Comparison of ENCODE assay signal across 25 mouse cellular contexts in genomic region chr2:51372771-51373170, GRCm38 (mm10).
DNase-seq lines count a peak whose midpoint lies in the region; ATAC-seq and TF ChIP-seq lines count a peak whose summit lies in the region.
"Had no signal": no experiment of that assay in that cellular context is flagged by ENCODE, and none has a peak within 500 bp of the region (broad histone marks: within the 10 kb centered on the region; RNA-seq: fewer than 3 reads in every experiment).

No protein-coding gene starts in this region.

- 33% methylated on average over 3 of the region's 3 CpGs for WGBS in lung, embryonic 14.5 days
- WGBS in lung, postnatal 0 days, result 26% methylated on average over 3 of the region's 3 CpGs

- H3K27ac ChIP-seq in lung, embryonic 14.5 days (ENCODE audit: low read depth), result no peak overlapping the region
- no peak overlapping the region for H3K27ac ChIP-seq in lung, postnatal 0 days (ENCODE audit: low read length)
- H3K27ac ChIP-seq: embryonic facial prominence, embryonic 12.5 days; embryonic facial prominence, embryonic 15.5 days; gastrocnemius, adult 2 months; heart, embryonic 15.5 days; hindbrain, embryonic 14.5 days had no signal

- TF ChIP-seq EP300 in lung, postnatal 0 days (IDR thresholded peaks at IDR 0.05), result no peak; the same call in 1 of the 2 replicates

- peak; percentile 65 for DNase-seq in lung, embryonic 14.5 days
- DNase-seq in lung, postnatal 25 days (ENCODE audit: low spot score), result no peak
- peak; percentile 44 for DNase-seq in lung, postnatal 0 days (ENCODE audit: low spot score)
- DNase-seq in lung, postnatal 14 days, result no peak
- peak; percentile 15 for DNase-seq in lung, postnatal 36 days
- DNase-seq in spleen, postnatal 10 days (ENCODE audit: low spot score in 2 of 2), result no peak
- DNase-seq: adrenal gland, adult 2 months; adrenal gland, postnatal 14 days; cerebellum, adult 11 months; cerebellum, adult 2 months; cerebellum, adult 9-11 months; cerebellum, postnatal 25 days; forebrain, postnatal 0 days; gastrocnemius, adult 2 months; gastrocnemius, postnatal 14 days; heart, adult 18-20 months; heart, postnatal 10 days; heart, postnatal 36 days had no signal

- ATAC-seq in lung, embryonic 14.5 days (ENCODE audit: insufficient read depth), result no peak
- ATAC-seq in lung, postnatal 0 days, result no peak
- ATAC-seq: CD4-positive, CD25-positive, alpha-beta regulatory T cell, adult 4 months; forebrain, embryonic 14.5 days; forebrain, postnatal 0 days had no signal

- TF ChIP-seq CTCF in lung, embryonic 14.5 days (IDR thresholded peaks at IDR 0.05; ENCODE audit: low read depth), result no peak
- TF ChIP-seq CTCF in lung, postnatal 0 days (IDR thresholded peaks at IDR 0.05), result no peak

- no peaks in the 10 kb centered on the region for H3K4me1 ChIP-seq in lung, embryonic 14.5 days (ENCODE audit: insufficient read depth)
- H3K4me1 ChIP-seq in lung, postnatal 0 days (ENCODE audit: insufficient read depth, low read depth, low read length), result no peaks in the 10 kb centered on the region
- H3K4me1 ChIP-seq: embryonic facial prominence, embryonic 12.5 days; heart, embryonic 12.5 days; heart, embryonic 15.5 days had no signal

- no peaks in the 10 kb centered on the region for H3K27me3 ChIP-seq in lung, embryonic 14.5 days (ENCODE audit: insufficient read depth, low read length)
- no peaks in the 10 kb centered on the region for H3K27me3 ChIP-seq in lung, postnatal 0 days (replicated peaks; ENCODE audit: insufficient read depth, low read length)
- H3K27me3 ChIP-seq: embryonic facial prominence, embryonic 12.5 days; embryonic facial prominence, embryonic 15.5 days; heart, embryonic 12.5 days; heart, embryonic 15.5 days had no signal

- no peak overlapping the region for H3K4me3 ChIP-seq in lung, embryonic 14.5 days (ENCODE audit: low read depth, low read length)
- no peak overlapping the region for H3K4me3 ChIP-seq in lung, postnatal 0 days (ENCODE audit: low read depth, low read length)
- H3K4me3 ChIP-seq: embryonic facial prominence, embryonic 12.5 days; embryonic facial prominence, embryonic 15.5 days; gastrocnemius, adult 2 months; heart, embryonic 12.5 days; heart, embryonic 15.5 days had no signal

- no peaks in the 10 kb centered on the region for H3K36me3 ChIP-seq in lung, embryonic 14.5 days (ENCODE audit: insufficient read depth)
- no peaks in the 10 kb centered on the region for H3K36me3 ChIP-seq in lung, postnatal 0 days (ENCODE audit: insufficient read depth, low read length)
- H3K36me3 ChIP-seq: embryonic facial prominence, embryonic 12.5 days; embryonic facial prominence, embryonic 15.5 days; heart, embryonic 12.5 days; heart, embryonic 15.5 days had no signal

- no peak overlapping the region for H3K4me2 ChIP-seq in lung, embryonic 14.5 days
- H3K4me2 ChIP-seq in lung, postnatal 0 days (replicated peaks; ENCODE audit: low read depth, low read length), result no peak overlapping the region
- H3K4me2 ChIP-seq: embryonic facial prominence, embryonic 12.5 days; embryonic facial prominence, embryonic 15.5 days; heart, embryonic 12.5 days; heart, embryonic 15.5 days; hindbrain, embryonic 14.5 days had no signal

- H3K9me3 ChIP-seq in lung, embryonic 14.5 days (ENCODE audit: low read depth, low read length), result no peaks in the 10 kb centered on the region
- H3K9me3 ChIP-seq in lung, postnatal 0 days (ENCODE audit: low read length), result no peaks in the 10 kb centered on the region
- H3K9me3 ChIP-seq: embryonic facial prominence, embryonic 12.5 days; embryonic facial prominence, embryonic 15.5 days; heart, embryonic 12.5 days; heart, embryonic 15.5 days had no signal

- no peak overlapping the region for H3K9ac ChIP-seq in lung, embryonic 14.5 days
- no peak overlapping the region for H3K9ac ChIP-seq in lung, postnatal 0 days (replicated peaks; ENCODE audit: low read depth)
- H3K9ac ChIP-seq: embryonic facial prominence, embryonic 12.5 days; embryonic facial prominence, embryonic 15.5 days; forebrain, postnatal 0 days; heart, embryonic 12.5 days; heart, embryonic 15.5 days; hindbrain, embryonic 14.5 days had no signal

Comparison
In these comparisons a context has a peak if more than half of its experiments do, and no peak if none do; other contexts are left out.
1. DNase-seq: peak in lung, embryonic 14.5 days (single experiment), lung, postnatal 0 days (single experiment) and lung, postnatal 36 days (single experiment); none in lung, postnatal 25 days (single experiment), lung, postnatal 14 days (single experiment) and spleen, postnatal 10 days (0 of 2).